Mouse (Mus musculus): ENCODE results near the gene Zbed4.
"Not testable (repeated sequence)": the region's sequence is repeated elsewhere in the genome, so short reads cannot be mapped to it uniquely, and the experiment has no call there.

Gene Zbed4

GRCm38 (mm10) chr15:88736166-88736565 lies 15.3 kb upstream of the Zbed4 start:
- DNase-seq (ENCODE audit: low read depth, low spot score): no peak

GRCm38 (mm10) chr15:88738466-88738865 lies 13.0 kb upstream of the Zbed4 start:
- DNase-seq (ENCODE audit: low read depth, low spot score): no peak

- DNase-seq (ENCODE audit: low read depth, low spot score): no peak
These were observed 10.1 kb upstream of the Zbed4 start for GRCm38 (mm10) chr15:88741366-88741765.

- not testable (repeated sequence) for DNase-seq (ENCODE audit: low read depth, low spot score)
These were observed 8.1 kb upstream of the Zbed4 start for GRCm38 (mm10) chr15:88743371-88743770.

- no peak for DNase-seq (ENCODE audit: low read depth, low spot score)
These were observed 6.1 kb upstream of the Zbed4 start for GRCm38 (mm10) chr15:88745347-88745746.

GRCm38 (mm10) chr15:88745926-88746325 lies 5.5 kb upstream of the Zbed4 start:
- DNase-seq (ENCODE audit: low read depth, low spot score): no peak

GRCm38 (mm10) chr15:88749617-88750016 lies 1.8 kb upstream of the Zbed4 start:
- not testable (repeated sequence) for DNase-seq (ENCODE audit: low read depth, low spot score)

- DNase-seq (ENCODE audit: low read depth, low spot score): no peak
These were observed 1.4 kb upstream of the Zbed4 start for GRCm38 (mm10) chr15:88750032-88750431.

GRCm38 (mm10) chr15:88750677-88751563 lies 540 bp upstream of the Zbed4 start:
- peak; percentile 99 for DNase-seq (ENCODE audit: low read depth, low spot score)

- no peak for DNase-seq (ENCODE audit: low read depth, low spot score)
These were observed 908 bp downstream of the Zbed4 start for GRCm38 (mm10) chr15:88752403-88752733.

GRCm38 (mm10) chr15:88754896-88755295 lies 3.4 kb downstream of the Zbed4 start:
- DNase-seq (ENCODE audit: low read depth, low spot score): no peak

- no peak for DNase-seq (ENCODE audit: low read depth, low spot score)
These were observed 4.3 kb downstream of the Zbed4 start for GRCm38 (mm10) chr15:88755761-88756160.

- no peak for DNase-seq (ENCODE audit: low read depth, low spot score)
These were observed 6.6 kb downstream of the Zbed4 start for GRCm38 (mm10) chr15:88758061-88758460.

GRCm38 (mm10) chr15:88761551-88761950 lies 10.1 kb downstream of the Zbed4 start:
- no peak for DNase-seq (ENCODE audit: low read depth, low spot score)

- DNase-seq (ENCODE audit: low read depth, low spot score): peak; percentile 19
These were observed 14.7 kb downstream of the Zbed4 start for GRCm38 (mm10) chr15:88766139-88766538.

GRCm38 (mm10) chr15:88768537-88768936 lies 17.1 kb downstream of the Zbed4 start:
- DNase-seq (ENCODE audit: low read depth, low spot score): no peak

- DNase-seq (ENCODE audit: low read depth, low spot score): not testable (repeated sequence)
These were observed 23.2 kb downstream of the Zbed4 start for GRCm38 (mm10) chr15:88774630-88775029.

- no peak for DNase-seq (ENCODE audit: low read depth, low spot score)
These were observed 40.8 kb downstream of the Zbed4 start for GRCm38 (mm10) chr15:88792140-88792850.

- DNase-seq (ENCODE audit: low read depth, low spot score): not testable (repeated sequence)
These were observed 43.3 kb downstream of the Zbed4 start for GRCm38 (mm10) chr15:88794729-88795128.

GRCm38 (mm10) chr15:88799950-88800371 lies 48.5 kb downstream of the Zbed4 start:
- DNase-seq (ENCODE audit: low read depth, low spot score): no peak

- DNase-seq (ENCODE audit: low read depth, low spot score): no peak
These were observed 49.5 kb downstream of the Zbed4 start for GRCm38 (mm10) chr15:88800921-88801354.

GRCm38 (mm10) chr15:88801903-88802302 lies 50.4 kb downstream of the Zbed4 start:
- DNase-seq (ENCODE audit: low read depth, low spot score): no peak

GRCm38 (mm10) chr15:88802348-88802747 lies 50.9 kb downstream of the Zbed4 start:
- DNase-seq (ENCODE audit: low read depth, low spot score): no peak
